Mouse (Mus musculus) urinary bladder, adult 18-20 months (tissue): ENCODE measurements around the gene Prrg2.

Experiments
- DNase-seq, 2 experiments: peaks; one replicate each; pipeline ENCODE4 v3.0.0; 2022; ENCODE audit warnings: low spot score in 2 of 2, mixed read lengths in 2 of 2

Prrg2 gene

DNA sequence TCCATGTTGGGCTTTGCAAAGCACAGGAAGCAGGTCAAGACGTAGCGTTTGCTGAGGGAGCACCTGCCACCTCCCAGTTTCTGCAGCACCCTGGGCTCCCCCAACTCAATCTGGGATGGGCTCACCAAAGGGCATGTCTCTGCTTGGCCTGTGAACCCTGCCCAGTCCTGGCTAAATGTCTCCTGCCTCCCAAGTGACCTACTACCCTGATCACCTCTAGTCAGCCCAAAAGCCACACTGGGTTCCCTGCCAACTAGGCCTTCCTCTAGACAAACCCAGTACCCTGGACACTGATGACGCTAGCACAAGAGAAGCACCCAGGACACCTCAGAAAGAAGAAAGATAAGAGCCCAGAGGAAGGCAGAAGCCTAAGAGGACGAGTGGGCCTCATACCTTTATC is 49.7 kb downstream of the Prrg2 start:
- DNase-seq: no peak

DNA sequence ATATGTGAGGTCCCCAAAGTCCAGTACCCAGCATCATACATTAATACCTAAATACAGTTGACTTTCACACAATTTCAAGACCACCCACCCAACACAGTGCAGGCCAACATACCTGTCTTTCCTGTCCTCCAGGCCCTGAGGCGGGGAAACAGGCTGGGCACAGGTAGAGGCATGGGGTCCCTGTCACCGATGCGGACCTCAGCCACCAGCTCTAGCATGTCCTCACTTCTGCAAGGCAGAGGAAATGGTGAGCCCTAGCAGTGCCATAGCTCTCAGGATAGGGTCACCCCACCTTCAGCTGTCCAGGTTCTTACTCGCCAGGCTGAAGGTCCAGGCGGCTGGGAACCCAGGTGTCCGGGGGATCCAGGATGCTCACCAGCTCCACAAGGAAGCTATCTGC is 50.5 kb downstream of the Prrg2 start:
- DNase-seq: no peak

GRCm38 (mm10) chr7:45008411-45008810 is 54.1 kb downstream of the Prrg2 start:
- no peak for DNase-seq

GRCm38 (mm10) chr7:45007846-45008245 is 54.6 kb downstream of the Prrg2 start:
- no peak for DNase-seq

DNA sequence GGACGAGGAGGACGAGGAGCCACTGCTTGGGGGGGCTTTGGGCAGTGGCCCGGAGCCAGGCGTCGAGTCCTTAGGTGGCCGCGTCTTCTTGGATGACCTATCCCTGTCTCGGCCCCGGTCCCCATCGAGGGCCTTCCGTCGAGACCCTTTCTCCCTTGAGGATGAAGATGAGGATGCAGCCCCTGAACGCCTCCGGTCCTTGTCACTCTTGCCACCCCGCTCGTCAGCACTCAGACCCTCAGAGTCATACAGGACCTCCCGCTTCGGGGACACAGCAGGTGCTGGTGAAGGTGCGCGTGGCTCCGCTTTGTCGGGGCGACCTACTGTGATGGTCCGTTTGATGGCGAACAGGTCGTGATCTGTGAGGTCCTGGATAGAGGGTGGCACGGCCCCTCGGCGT is 55.3 kb downstream of the Prrg2 start:
- no peak for DNase-seq

GRCm38 (mm10) chr7:45006503-45006902 is 56.0 kb downstream of the Prrg2 start:
- no peak for DNase-seq

DNA sequence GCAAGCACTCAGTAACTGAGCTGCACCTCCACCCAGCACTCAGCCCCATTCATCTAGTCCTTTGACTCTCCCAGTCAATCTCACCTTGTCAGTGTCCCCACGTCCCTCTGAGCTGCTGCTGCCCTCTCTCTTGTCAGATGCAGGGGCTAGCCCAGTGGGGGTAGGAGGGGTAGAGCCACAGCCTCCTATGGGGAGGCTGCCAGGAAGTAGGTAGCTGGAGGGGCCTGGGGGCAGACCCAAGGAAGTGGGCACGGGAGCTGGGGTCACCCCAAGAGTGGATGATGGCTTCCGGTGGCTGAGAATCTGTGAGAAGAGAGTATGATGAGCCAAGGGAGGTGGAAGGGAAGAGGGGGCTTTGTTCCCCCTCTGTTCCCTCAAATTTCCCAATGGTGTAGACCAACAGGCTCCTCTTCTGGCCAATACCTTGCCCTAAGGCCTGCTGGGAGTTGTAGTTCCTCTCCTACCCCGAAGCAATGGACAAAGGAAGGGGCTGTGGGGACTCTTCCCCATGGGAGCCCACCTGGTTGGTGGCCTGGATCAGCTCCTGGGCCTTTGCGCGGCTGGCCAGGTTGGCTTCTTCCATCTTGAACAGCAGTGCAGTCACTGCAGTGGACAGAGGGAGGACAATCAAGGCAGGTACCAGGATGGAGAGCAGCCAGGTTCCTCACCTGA is 57.0 kb downstream of the Prrg2 start:
- no peak for DNase-seq

DNA sequence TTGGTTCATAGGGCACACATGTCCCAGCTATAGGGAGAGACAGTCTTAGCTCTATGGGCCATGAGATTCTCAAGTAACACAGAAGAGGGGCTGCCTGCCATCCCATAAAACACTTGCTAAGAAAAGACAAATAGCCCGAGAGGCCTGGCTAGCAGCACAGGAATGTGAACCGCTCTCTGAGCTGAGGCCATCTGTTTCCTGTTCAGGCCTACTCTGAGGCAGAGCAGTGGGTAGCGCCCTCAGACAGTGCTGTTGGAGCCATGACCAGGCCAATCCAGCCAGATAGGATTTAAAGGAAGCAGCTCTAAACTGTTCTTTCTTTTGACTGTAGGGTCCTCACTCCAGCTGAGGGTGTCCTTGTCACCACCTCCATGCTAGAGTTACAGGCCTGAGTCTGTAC is 57.9 kb downstream of the Prrg2 start:
- DNase-seq: no peak
